Mouse (Mus musculus) spleen, adult 18-20 months (tissue): Measurements from ENCODE around the gene Zfp318.

Source experiments
- DNase-seq, 2 experiments: peaks; one replicate each; pipeline ENCODE4 v3.0.0; 2022; ENCODE audit warnings: mixed read lengths in 2 of 2

The Zfp318 gene

DNA sequence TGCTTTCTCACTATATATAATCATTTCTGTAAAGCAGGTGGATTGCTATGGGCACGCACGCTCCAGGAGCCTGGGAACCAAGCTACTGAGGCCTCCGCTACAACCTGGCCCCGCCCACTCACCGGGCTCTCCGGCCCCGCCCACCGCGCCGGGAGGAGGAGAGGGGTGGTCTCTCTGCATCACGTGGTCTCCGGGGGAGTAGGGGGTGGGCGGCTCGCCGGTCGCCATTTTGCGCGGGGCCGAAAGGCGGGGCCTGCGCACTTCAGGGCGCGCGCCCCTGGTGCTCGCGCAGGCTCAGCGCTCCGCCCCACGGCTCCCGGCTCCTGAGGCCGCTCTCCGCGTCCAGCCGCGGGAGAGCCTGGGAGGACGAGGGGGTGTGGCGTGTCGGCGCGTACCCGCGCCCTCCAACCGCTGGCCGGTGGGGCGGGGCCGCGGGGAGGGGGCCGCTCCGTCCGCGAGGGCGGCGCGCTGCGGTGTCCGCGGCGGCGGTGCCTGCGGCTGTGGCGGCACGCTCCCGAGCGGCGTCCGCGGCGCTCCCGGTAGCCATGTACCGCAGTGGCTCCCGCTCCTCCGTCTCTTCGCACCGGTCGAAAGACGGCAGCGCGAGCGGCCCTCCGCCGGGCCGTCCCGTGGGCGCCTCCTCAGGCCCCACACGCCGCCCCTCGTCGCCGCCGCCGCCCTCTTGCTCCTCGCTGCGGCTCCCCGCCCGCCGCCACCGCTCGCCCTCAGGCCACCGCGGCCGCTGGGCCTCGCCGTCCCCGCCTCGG is at the start of gene Zfp318:
Zfp318 (plus strand) TSS at position 438 of the 767 bp plus-strand sequence.
- DNase-seq, result peak; percentile 98 to 99

DNA sequence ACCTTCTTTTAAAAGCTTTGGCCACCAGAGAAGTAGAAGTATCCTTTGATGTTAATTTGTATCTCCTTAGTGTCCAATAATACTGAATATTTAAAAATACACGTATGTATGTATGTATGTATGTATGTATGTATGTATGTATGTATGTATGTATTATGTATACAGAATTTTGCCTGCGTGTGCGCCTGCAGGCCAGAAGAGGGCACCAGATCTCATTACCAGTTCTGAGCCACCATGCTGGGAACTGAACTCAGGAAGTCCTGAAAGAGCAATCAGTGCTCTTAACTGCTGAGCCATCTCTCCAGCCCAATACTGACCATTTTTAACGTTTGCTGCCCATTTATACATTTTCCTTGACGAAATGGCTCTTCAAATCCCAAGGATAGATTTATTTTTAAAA is 47.1 kb upstream of the Zfp318 start:
- peak in 1 of 2 experiments; percentile 18 for DNase-seq

DNA sequence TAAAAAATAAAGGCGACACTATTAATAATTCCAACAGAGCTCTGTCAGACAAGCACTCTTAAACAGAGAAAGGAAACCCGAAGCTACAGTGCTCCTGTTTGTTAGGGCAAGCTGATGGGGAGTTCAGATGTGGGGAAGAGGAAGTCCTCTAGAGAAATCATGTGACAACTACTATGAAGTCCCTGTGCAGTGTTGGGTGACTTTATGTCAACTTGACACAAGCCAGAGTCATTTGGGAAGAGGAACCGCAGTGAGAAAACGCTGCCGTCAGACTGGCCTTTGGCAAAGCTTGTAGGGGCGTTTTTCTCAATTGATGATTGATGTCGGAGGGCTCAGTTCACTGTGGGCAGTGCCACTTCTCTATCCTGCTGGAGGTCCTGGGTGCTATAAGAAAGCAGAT is 42.3 kb upstream of the Zfp318 start:
- peak; percentile 13 to 14 for DNase-seq

DNA sequence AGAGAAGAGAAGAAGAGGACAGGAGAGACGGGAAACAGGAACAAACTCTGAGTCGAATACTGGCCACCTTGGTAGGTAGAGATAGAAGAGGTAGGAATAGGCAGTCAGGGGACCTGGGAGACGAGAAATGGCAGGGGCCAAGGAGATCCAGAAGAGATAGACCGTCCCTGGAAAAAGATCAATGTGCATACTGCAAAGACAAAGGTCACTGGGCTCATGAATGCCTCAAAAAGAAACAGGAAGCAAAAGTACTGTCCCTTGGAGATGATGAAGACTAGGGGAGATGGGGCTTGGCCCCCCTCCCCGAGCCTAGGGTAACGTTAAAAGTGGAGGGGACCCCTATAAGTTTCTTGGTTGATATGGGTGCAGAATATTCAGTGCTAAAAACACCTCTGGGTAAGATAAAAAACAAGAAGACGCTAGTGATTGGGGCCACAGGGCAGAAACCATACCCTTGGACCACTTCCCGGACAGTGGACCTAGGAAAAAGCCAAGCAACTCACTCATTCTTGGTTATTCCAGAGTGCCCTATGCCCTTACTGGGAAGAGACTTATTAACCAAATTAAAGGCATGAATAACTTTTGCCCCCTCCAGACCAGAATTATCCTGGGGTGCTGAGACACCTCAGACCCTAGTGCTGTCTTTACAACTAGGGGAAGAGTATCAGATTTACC is 32.4 kb upstream of the Zfp318 start:
- DNase-seq, result no peak

DNA sequence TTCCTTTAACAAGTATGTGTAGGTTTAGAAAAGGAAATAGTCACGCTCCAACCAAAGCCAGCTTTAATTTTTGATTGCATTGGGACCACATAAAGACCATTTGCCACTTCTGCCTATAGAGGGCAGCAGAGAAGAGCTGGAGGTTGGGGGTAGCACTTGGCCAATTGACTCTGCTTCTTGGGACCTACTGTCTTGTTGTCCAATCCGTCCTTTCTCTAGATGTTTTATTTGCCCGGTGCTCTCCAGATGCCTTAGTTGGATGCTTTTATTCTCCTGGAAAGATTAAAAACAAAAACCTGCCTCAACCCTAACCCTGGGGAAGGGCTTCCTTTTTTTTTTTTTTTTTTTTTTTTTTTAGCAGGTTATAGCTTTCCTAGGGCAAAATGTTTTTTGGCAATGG is 11.7 kb upstream of the Zfp318 start:
- DNase-seq, result peak in 1 of 2 experiments; percentile 53

DNA sequence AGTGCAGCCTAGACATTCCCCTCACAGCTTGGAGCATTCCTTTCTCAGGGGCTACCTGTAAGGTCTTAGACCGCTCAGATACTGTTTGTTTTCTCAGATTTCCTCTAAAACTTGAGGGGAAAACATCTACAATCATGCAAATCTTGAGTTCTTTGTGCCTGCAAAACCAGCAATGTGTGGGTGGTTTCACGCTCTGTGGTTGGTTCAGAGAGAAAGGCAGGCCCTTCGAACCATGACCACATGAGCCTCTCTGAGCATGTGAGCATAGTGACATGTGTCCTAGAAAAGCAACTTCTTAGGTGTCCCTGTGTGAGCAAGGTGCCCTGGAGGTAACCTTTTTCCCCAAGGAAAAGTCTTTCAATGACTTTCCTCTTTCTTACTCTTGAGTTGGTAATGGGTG is 5.0 kb upstream of the Zfp318 start:
- peak; percentile 24 to 48 for DNase-seq

DNA sequence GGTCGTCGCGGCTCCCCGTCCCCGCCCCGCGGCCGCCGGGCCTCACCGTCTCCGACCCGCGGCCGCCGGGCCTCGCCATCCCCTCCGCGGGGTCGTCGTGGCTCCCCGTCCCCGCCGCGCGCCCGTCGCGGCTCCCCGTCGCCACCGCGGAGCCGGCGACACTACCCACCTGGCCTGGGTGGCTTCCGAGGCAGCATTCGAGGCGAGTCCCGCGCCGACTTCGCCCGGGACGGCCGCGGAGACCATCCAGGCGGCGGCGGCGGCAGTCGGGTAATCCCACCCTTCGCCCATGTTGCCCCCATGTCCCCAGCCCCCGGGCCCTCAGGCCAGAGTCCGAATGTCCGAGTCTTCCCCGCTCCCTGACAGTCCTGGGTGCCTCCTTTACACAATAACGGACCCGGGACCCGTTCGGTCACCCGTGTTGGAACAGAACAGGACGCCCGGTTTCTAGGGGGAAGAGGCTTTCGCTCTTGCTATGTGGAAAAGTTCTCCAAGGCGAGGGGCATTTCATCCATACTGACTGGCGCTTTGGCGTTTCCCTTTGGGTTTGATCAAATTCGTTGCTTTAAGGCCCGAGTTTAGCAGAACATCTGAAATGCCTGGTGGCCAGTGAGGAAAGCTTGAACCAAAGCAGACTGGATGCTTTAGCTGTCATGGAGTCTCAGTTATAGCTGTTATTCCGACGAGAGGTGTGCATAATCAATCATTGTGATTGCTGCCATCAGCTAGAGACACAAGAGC is 700 bp downstream of the Zfp318 start:
- DNase-seq, result peak; percentile 23 to 43

DNA sequence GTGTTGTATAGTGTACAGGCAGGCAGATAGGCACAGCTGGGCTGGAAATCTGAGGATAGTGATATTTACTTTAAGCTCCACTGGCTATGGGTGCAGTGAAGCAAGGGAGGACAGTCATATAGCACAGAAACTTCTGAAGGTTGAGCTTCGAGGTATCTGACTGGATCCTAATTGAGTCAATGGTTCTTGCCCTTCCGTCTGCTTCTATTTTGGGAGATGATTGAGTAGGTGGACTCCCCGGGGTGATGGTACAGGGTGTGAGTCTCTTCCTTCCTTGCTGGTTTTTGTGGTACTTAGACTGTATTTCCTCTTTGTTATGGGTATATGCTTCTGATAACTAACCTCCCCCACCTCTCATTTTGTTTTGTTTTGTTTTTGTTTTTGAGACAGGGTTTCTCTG is 4.7 kb downstream of the Zfp318 start:
- DNase-seq, result peak; percentile 24 to 32

DNA sequence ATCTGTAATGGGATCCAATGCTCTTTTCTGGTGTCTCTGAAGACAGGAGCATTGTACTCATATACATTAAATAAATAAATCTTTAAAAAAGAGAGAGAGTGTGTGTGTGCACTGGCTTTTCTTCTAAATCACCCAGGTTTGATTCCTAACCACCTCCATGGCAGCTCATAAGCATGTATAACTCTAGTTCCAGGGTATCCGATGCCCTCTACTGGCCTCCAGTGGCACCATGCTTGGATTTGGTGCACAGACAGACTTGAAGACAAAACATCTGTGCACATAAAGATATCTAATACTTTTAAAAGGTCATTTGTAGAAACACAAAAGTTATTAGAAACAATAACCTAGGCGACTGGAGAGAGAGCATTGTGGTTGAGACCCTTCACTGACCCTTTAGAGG is 9.5 kb downstream of the Zfp318 start:
- DNase-seq, result peak; percentile 20 to 40

DNA sequence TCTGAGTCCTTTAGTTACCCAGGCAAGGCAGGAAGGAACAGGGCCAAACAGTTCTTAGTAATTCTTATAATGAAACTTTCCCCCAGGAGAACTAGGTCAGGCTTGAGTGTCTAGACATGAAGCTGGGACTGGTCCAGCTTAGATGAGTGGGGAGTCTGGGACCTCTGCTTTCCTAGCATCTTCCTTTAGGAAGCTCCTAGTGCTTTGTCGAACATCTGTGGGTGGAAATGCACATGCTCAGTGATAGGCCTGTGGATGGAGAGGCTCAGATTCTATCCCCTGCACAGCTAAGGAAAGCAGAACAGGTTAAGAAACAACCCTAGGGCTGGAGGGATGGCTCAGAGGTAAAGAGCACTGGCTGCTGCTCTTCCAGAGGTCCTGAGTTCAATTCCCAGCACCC is 11.1 kb downstream of the Zfp318 start:
- DNase-seq, result no peak

DNA sequence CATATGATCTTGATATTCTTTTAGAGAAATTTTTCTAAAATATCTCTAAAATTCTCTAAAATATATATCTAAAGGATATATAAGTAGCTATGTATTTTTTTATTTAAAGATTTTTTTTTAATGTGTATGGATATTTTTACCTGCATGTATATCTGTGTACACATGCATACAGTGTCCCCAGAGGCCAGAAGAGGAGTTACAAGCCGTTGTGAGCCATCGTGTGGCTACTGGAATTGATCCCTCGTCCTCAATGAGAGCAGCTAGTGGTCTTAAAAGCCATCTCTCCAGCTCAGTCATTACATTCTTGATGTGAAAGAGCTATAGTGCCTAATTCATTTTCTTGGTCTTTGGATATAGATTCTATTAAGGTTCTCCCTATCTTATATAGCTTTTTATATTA is 24.9 kb downstream of the Zfp318 start:
- DNase-seq, result no peak

DNA sequence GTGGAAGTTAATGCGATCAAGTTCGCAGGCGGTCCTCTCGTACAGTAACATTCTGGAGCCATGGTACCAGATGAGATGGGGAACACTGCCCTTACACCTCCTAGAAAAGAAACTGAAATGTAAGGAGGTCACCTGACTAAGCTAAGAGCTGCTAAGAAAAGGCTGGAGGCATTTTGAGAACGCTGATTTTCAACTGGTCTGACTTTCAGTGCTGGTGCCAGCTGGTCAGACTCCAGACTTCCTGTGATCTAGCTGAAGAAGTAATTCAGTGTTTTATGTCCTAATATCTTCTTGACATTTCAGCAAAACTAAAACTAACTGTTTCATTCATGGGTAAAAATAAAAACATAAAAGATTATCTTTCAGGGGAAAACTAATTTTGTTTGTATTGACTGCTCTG is 35.1 kb downstream of the Zfp318 start:
- DNase-seq, result no peak

DNA sequence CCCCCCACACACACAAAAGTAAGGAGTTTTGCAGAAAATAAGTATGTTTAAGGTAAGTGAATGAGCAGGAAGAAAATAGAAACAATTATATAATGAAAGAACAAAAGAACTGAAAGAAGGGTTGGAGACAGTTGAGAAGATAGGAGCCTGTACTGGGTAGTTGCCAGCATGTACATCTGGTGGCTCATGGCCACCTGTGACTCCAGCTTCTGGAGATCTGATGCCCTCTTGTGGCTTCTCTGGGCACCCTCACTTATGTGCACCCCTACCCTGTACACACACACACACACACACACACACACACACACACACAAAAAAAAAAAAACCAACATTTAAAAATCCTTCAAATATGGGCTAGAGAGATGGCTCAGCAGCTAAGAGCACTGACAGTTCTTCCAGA is 36.2 kb downstream of the Zfp318 start:
- DNase-seq, result no peak

DNA sequence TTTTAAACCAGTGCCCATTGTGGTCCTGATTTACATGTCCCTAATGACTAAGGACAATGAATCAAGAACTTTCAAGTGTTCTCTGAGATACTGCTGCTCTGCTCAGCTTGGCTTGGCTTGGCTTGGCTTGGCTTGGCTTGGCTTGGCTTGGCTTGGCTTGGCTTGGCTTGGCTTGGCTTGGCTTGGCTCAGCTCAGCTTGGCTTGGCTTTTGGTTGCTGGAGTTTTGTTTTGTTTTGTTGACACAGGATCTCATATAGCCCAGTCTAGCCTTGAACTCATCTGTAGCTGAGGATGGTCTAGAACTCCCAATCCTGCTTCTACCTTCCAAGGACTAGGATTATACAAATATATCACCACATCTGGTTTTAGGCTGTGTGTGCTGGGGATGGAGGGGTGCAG is 43.0 kb downstream of the Zfp318 start:
- no peak for DNase-seq

DNA sequence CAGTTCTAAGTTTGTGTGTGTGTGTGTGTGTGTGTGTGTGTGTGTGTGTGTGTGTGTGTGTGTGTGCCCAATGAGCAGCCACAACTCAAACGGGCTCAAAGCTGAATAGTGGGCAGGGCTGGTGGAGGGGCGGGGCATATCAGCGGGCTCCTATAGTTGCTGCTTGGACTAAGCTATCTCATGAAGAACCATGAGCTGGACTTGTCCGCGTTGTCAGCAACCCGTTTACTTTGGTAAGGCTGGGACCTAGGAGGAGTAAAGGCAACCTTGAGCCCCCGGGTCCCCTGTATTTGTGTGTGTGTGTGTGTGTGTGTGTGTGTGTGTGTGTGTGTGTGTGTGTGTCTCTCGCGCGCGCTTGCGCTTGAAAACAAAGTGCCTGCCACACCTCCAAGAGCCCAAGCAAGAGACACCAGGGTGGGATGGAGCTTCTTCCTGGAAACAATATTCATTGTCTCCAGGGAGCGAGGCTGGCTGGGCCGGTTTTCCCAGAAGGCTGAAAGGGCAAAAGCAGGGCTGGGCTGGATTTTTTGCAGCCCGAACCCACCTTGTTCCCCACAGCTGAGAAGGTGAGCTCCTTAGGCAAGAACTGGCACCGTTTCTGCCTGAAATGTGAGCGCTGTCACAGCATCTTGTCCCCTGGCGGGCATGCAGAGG is 45.4 kb downstream of the Zfp318 start, which contains the start of gene Crip3:
Crip3 (plus strand) TSS at position 166 of the 654 bp plus-strand sequence.
- DNase-seq, result no peak

DNA sequence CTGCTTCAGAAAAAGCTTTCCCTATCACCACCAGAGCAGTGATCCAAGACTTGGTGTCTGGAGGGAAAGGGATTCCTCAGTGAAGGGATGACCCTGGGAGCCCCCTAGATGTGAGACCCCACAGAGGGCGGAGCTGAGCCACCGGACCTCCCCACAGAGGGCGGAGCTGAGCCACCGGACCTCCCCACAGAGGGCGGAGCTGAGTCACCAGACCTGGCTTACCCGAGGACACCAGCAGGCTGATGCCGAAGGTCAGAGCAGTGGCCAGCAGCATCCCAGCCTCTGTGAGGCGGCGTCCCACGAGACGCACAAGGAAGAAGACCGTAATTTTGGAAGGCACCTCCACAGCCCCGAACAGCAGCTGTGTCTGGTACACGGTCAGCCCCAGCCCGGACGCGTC is 50.1 kb downstream of the Zfp318 start:
- no peak for DNase-seq

DNA sequence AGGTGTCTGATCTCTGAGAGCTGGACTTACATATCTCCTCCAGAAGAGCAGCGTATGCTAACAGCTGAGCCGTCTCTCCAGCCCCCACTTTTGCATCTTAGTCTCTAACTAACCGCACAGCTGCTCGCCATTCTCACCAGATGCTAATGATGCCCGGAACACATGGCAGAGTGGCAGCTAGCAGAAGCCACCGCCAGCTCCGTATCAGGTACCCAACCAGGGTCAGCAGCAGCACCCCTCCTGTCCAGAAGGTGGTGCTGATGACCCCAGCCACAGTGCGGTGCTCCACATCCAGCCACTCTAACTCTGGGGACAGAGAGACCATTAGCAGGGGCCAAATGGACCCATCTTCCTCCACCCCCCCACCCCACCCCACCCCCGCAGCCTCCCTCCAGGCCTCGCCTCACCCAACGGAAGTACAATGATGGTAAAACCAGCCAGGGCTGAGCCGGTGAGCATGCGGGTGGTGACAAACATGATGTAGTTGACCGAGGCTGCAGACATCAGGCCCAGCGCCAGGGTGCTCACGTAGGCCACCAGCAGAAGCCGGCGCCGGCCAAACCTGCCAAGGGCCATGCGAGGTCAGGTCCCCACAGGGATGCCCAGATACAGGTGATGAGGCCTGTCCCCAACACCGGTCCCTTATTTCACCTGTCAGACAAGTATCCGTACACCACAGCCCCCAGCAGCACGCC is 53.3 kb downstream of the Zfp318 start:
- DNase-seq, result peak in 1 of 2 experiments; percentile 32

DNA sequence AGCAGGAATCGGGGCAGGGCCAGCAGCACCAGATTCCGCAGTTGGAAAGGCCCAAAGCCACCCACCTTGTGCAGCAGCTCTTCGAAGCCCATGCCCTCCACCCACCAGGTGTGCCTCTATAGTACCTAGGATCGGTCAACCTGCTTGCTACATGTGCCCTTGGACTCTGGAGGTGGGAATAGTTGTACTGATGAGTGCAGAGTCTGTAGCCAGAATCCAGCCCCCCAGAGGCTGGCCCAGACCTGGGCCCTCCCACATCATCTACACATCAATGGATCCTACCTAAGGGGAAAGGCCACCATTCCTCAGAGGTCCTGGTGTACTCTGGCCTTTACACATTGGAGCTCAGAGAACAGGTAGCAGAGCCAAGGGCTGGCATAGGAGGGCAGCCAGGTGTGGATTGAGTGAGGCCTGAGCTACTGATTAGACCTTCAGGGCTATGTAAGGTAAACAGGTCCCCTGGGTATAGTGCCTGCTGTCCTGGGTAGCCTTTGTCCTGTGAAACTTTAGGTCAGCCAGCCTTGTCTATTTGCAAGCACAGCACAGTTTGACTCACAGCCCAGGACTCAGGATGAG is 54.9 kb downstream of the Zfp318 start, which contains the start of gene Slc22a7:
Slc22a7 (minus strand) TSS at position 160 of the 576 bp plus-strand sequence.
- DNase-seq, result no peak

DNA sequence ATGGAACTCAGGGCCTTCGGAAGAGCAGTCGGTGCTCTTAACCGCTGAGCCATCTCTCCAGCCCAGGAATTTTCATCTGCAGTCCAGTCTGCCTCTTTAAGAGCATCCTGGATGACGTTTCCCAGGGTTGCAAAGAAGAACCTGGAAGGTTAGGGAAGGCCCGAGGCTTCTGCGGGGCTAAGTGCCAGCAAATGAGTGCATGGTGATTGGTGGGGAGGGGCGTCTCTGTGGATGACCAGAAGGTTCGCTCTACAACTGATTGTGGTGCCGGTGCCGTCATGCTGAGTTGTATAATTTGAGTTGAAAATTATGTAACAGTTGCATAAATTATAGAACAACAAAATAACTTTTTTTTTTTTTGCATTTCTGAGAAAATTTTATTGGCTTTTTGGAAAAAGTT is 55.6 kb downstream of the Zfp318 start:
- no peak for DNase-seq

DNA sequence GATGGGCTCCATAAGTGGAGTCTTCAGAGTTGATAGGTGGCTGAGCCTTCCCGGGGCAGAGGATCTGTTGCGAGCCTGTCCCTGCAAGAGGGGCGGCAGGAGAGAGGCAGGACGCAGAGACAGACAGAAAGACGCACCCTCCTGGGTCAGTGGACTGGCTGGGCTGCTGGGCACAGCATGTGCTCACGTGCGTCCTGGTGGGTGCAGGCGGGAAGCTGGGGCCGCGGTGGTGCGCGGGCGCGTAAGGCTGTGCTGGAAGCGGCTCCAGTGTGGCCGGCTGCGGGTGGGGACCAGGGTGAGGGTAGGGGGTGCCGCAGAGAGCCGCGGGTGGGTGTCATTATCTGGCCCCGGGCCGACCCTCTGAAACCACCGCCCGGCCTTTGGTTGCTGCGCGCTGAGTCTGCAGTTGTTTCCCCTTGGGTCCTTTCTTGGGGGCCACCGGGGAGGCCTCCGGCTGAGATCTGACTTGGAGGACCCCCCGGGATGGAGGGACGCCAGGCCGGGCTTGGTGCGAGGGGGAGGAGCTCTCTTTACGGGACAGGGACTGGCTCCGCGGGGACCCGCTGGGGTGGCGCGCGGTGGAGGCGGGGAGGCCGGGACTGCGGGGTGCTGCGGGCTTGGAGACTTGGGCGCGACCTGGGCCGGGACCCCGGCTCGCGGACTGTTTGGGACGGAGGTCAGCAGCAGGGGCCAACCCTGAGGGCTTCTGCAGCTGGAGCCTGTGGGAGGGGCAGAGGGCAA is 61.5 kb downstream of the Zfp318 start:
- no peak for DNase-seq

DNA sequence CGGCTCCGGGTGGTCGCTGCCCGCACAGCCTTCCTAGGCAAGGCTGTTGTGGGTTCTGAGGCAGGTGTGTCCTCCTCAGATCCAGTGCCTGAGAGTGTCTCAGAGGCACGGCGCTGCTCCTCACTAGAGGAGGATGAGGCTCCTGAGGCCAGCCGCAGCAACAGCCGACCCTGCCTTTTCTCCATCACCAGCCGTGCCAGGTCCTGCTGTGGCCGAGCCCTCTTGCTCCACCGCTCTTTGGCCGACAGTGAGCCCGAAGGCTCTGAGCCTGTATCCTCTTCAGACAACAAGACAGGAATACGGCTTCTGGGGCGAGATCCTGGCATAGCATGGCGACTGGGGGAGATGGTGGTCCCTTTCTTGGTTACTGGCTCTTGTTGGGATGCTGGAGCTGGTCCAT is 62.7 kb downstream of the Zfp318 start:
- DNase-seq, result no peak
